Mouse (Mus musculus): ENCODE measurements around the gene Usp44.

GRCm38 (mm10) chr10:93800895-93801294, 30.5 kb upstream of the Usp44 start:
- no peak for TF ChIP-seq CTCF (IDR thresholded peaks at IDR 0.05; ENCODE audit: borderline replicate concordance, insufficient read depth, low read length)
- no peak for TF ChIP-seq POLR2A (IDR thresholded peaks at IDR 0.05; ENCODE audit: low read depth, low read length)

Data from embryonic fibroblast, embryonic 13.5 days (primary cell).